Mouse (Mus musculus) embryonic facial prominence, embryonic 14.5 days (tissue): ENCODE results near the gene Gstm7. TPM values are rescaled to one million over a fixed set of nuclear protein-coding genes. Genes with fewer than 3 reads are reported as not detected.
"Not testable (repeated sequence)": the region's sequence is repeated elsewhere in the genome, so short reads cannot be mapped to it uniquely, and the experiment has no call there.

ENCODE experiments used
- ATAC-seq: fragments of 200-750 bp; cut with Nextera tagmentation; 2 replicates; pipeline ENCODE4 v1.8.0; 2017; ENCODE audit warnings: low read depth, moderate number of reproducible peaks, moderate TSS enrichment
- DNase-seq: peaks from one replicate; pipeline ENCODE4 v3.0.0-alpha.2; 2015; ENCODE audit warnings: low spot score
- H3K27ac ChIP-seq: fragments of 300-500 bp; sonication (generic); replicated peaks from 2 replicates; pipeline ENCODE4 v1.5.1; 2014; ENCODE audit warnings: low read depth, mild to moderate bottlenecking, low read length, moderate library complexity
- H3K27me3 ChIP-seq: fragments of 300-500 bp; sonication (generic); replicated peaks from 2 replicates; pipeline ENCODE4 v1.6.1; 2014; ENCODE audit warnings: low read length; ENCODE audit not compliant: control insufficient read depth, insufficient read depth
- H3K36me3 ChIP-seq: fragments of 300-500 bp; sonication (generic); 2 replicates; pipeline ENCODE4 v1.6.1; 2014; ENCODE audit warnings: low read length, mixed read lengths; ENCODE audit not compliant: control insufficient read depth, insufficient read depth
- H3K4me1 ChIP-seq: fragments of 300-500 bp; sonication (generic); 2 replicates; pipeline ENCODE4 v1.6.1; 2014; ENCODE audit warnings: antibody characterized with exemption, low read length; ENCODE audit not compliant: control insufficient read depth, insufficient read depth
- H3K4me2 ChIP-seq: fragments of 300-500 bp; sonication (generic); 2 replicates; pipeline ENCODE4 v1.6.1; 2014; ENCODE audit warnings: low read depth, mild to moderate bottlenecking, low read length, moderate library complexity, mixed read lengths
- H3K4me3 ChIP-seq: fragments of 300-500 bp; sonication (generic); 2 replicates; pipeline ENCODE4 v1.5.1; 2014; ENCODE audit warnings: low read depth, mild to moderate bottlenecking, low read length
- H3K9ac ChIP-seq: fragments of 300-500 bp; sonication (generic); 2 replicates; pipeline ENCODE4 v1.6.1; 2014; ENCODE audit warnings: low read depth, mild to moderate bottlenecking, low read length, moderate library complexity, mixed read lengths
- H3K9me3 ChIP-seq: fragments of 300-500 bp; sonication (generic); 2 replicates; pipeline ENCODE4 v1.6.1; 2016; ENCODE audit warnings: low read length; ENCODE audit not compliant: control insufficient read depth
- WGBS: fragments of 180-500 bp; shearing (Covaris S2); extraction: QIAGEN DNeasy Blood & Tissue Kit; methylation state at CpG from one replicate; pipeline ENCODE4 v1.1.7; 2014; 5-methylcytosine and 5-hydroxymethylcytosine counted together
- polyA plus RNA-seq: library from polyadenylated mRNA; unstranded; fragments of >200 nt; fragmentation: Nextera tagmentation; extraction: Ambion mirVana; gene quantifications from 2 replicates; pipeline ENCODE4 v1.2.1, GENCODE M21; 2014

Gene Gstm7
- polyA plus RNA-seq, 1 experiment from 2014 or later = 13.9 TPM

DNA sequence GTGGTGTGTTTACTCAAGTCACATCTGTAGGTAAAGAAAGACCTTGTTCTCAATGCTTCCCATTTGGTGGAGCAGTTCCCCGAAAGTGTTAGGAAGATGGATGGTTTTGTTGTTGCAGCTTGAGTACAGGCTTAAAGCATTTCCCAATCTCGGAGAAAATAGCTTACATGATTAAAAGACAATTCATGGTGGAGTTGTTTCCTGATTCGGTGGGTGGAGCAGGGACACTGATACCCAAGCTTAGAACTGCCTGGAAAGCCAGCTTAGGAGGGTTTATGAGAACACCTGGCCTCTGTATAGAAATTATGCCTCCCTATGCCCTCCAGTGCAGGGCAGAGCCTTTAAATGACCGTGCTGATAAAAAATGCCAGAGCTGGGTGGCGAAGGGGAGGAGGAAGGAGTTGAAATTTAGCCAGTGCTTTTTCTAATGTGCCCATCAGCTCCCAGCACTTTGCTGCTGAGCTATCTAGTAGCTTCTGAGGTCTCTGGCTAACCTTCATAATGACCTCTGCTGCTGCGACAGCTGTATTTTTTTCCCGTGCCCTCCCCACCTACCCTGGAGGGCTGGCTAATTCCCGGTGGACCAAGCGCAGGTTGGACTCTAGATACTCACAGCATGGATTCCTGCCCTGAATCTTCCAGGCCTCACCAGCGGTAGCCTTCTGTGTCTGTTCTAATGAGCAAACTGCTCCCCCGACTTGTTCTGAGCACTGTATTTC is 30.5 kb downstream of the Gstm7 start:
- Histone ChIP-seq H3K4me1 (peaks cover 5% of the 10 kb centered on the region), H3K4me3 (no peak overlapping the region), H3K27me3 (no peaks in the 10 kb centered on the region), H3K4me2 (no peak overlapping the region), H3K36me3 (peaks cover 11% of the 10 kb centered on the region; the same call in 1 of the 2 replicates), H3K27ac (no peak overlapping the region), H3K9me3 (no peaks in the 10 kb centered on the region), H3K9ac (no peak overlapping the region)
- ATAC-seq (peak; percentile 81; the same call in 1 of the 2 replicates), DNase-seq (peak; percentile 38)
- 63% methylated on average over 11 of the region's 11 CpGs for WGBS

DNA sequence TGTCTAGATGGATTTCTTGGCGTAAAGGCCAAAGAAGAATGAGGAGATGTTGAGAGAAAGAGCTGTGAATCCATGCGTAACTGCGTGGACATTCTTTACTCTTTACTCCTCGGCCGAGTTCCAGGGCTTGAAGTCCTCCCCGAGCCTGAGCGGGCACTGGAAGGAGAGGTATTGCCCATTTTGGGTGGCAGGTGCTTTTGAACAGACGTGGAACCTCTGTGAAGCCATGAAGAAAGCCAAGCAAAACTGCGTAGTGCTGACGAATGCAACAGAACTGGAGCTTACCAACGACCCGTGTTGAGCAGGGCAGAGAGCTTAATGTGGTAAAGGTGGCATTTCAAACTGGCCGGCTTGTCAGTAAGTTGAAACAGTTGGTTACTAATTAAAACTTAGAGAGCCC is 32.9 kb downstream of the Gstm7 start:
- no peak for DNase-seq
- Histone ChIP-seq H3K27me3 (no peaks in the 10 kb centered on the region), H3K4me3 (no peak overlapping the region), H3K9me3 (no peaks in the 10 kb centered on the region), H3K9ac (no peak overlapping the region), H3K4me2 (no peak overlapping the region), H3K4me1 (peaks cover 5% of the 10 kb centered on the region), H3K36me3 (peaks cover 11% of the 10 kb centered on the region; the same call in 1 of the 2 replicates), H3K27ac (no peak overlapping the region)
- ATAC-seq = no peak
- 90% methylated on average over 13 of the region's 13 CpGs for WGBS

DNA sequence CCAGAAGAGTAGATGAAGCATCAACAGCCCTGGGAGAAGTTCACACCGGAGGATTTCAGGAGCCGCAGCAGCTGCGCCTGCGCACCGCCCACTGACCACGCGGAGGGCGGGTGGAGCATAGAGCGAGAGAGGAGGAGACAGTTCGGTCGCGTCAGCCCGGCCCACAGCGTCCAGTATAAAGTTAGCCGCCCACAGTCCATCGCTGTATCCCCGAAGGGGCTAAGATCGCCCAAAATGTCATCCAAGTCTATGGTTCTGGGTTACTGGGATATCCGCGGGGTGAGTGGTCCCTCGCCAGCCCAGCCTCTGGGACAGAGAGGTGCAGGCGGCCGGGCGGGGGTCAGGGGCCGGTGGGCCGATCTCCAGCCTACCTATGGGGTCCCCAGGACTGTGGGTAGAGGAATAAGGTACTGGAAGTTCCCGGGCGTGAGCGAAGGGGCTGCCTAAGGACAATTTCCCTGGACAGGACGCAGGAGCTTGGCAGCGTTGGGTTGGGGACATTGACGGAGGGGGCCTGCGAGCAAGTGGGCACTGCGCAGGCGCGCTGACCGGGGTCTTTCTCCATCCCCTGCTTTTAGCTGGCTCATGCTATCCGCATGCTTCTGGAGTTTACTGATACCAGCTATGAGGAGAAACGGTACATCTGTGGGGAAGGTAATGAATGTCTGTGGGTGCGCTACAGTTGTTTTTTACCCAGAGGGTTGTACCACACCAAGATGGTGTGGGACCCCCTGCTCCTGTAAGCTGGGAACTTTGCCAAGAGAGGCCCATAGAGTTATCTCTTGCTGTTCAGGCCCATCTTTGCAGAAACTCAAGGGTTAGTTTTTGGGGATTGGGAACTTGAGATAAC is 35.7 kb downstream of the Gstm7 start, which contains the start of gene Gstm5:
TSS of gene Gstm5 (plus strand) at position 102 of the 850 bp plus-strand sequence.
- peak within 1 kb of the TSS; percentile 80 for H3K27ac ChIP-seq
- no peaks in the 10 kb centered on the region for H3K9me3 ChIP-seq
- H3K4me2 ChIP-seq = peak within 1 kb of the TSS; percentile 78
- H3K4me1 ChIP-seq = peaks cover 5% of the 10 kb centered on the region
- 4% methylated on average over 31 of the region's 40 CpGs for WGBS
- peaks cover 11% of the 10 kb centered on the region; the same call in 1 of the 2 replicates for H3K36me3 ChIP-seq
- DNase-seq (peak; percentile 91), ATAC-seq (peak; percentile 98)
- H3K9ac ChIP-seq = peak within 1 kb of the TSS; percentile 91
- H3K27me3 ChIP-seq = no peaks in the 10 kb centered on the region
- peak within 1 kb of the TSS; percentile 77 for H3K4me3 ChIP-seq

DNA sequence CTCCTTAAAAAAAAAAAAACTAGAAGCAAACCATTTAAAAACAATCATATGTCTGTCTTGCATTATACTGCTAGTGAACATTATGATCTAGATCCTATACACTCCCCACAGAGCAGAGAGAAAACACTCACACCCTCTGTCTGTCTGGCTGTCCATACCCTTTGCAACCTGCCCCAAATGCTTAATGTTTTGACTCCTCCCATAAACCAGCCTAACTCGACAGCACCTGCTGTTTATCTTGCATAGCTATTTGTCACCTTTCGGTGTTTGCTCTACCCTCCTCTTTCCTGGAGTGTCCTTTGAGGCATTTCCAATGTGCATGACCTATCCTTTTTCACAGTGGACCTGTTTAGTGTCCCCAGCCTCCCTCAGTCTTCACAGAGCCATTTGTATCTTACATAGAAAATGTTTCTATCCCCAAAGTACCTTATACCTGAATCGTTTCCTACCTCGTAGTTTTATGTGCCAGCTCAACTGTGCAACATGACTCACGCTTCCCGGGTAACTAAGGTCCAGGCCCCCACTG is 36.4 kb downstream of the Gstm7 start:
- WGBS = 10% methylated on average over 6 of the region's 6 CpGs
- Histone ChIP-seq H3K4me2 (peak overlapping the region; percentile 78), H3K9me3 (no peaks in the 10 kb centered on the region), H3K4me1 (peaks cover 5% of the 10 kb centered on the region), H3K4me3 (peak overlapping the region; percentile 77), H3K27ac (no peak overlapping the region), H3K9ac (peak overlapping the region; percentile 91), H3K36me3 (peaks cover 11% of the 10 kb centered on the region; the same call in 1 of the 2 replicates), H3K27me3 (no peaks in the 10 kb centered on the region)
- ATAC-seq (0 out of 2 replicates have a peak, but pooled peaks have one; percentile 12), DNase-seq (no peak)

DNA sequence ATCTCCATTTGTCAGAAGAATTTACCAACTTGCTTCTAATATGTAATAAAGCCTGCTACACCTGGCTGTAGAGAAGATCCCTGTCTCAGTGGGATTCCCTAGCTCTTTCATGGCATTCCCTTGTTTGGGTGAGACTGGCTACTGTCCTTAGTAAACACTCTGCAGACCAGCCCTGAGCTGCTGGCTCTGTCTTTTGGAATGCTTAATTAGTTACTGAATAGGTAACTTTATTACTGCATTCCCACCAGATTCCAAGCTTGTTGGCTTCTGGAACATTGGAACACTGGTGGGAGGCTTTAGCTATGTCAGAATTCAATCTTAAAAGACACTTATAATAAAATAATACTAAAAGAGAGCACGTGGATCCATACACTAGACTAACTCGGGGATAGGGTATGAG is 42.4 kb downstream of the Gstm7 start:
- DNase-seq, H3K27me3 ChIP-seq, H3K4me1 ChIP-seq, H3K27ac ChIP-seq, H3K36me3 ChIP-seq, H3K9ac ChIP-seq, H3K4me3 ChIP-seq, ATAC-seq, H3K9me3 ChIP-seq, H3K4me2 ChIP-seq: not testable (repeated sequence)
- 74% methylated on average over 2 of the region's 2 CpGs for WGBS

DNA sequence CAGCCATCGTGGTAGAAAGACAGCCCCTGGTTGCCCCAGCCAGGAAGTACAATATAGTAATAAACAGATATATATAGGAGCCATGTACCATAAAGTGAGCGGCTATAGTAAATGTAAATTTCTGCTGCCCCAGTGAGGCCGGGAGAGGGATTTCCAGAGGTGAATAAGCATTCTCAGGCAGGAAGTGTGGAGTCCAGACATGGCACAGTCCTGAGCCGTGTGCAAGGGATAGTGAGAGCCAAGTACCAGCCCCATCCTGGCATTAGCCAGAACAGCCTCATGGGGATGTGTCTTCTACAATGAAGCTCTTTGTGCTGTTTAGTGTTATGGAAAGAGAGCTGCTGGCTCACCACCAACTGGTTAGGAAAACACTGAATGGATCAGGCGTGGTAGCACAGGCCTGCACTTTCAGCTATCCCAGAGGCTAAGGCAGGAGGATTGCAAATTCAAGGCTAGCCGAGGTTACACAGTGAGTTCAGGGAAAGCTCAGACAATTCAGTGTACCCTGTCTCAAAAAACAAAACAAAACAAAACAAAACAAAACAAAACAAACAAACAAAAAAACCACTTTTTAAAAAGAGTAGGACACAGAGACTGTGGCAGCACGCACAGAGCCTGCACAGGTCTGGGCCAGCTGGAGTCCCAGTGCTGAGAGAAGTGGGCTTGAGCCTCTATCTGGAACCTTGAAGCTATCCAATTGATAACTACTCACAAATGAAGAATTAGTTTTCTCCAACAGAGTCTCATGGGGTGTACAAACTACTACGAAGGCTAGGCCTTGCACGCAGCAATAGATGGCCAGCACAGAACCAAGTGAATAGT is 43.7 kb downstream of the Gstm7 start:
- Histone ChIP-seq H3K4me2 (no peak overlapping the region), H3K4me3 (no peak overlapping the region), H3K9ac (no peak overlapping the region), H3K27me3 (no peaks in the 10 kb centered on the region), H3K27ac (no peak overlapping the region; the same call in 1 of the 2 replicates), H3K4me1 (no peaks in the 10 kb centered on the region), H3K9me3 (no peaks in the 10 kb centered on the region), H3K36me3 (no peaks in the 10 kb centered on the region)
- WGBS = 79% methylated on average over 9 of the region's 9 CpGs
- DNase-seq = peak; percentile 79
- peak; percentile 89 for ATAC-seq

DNA sequence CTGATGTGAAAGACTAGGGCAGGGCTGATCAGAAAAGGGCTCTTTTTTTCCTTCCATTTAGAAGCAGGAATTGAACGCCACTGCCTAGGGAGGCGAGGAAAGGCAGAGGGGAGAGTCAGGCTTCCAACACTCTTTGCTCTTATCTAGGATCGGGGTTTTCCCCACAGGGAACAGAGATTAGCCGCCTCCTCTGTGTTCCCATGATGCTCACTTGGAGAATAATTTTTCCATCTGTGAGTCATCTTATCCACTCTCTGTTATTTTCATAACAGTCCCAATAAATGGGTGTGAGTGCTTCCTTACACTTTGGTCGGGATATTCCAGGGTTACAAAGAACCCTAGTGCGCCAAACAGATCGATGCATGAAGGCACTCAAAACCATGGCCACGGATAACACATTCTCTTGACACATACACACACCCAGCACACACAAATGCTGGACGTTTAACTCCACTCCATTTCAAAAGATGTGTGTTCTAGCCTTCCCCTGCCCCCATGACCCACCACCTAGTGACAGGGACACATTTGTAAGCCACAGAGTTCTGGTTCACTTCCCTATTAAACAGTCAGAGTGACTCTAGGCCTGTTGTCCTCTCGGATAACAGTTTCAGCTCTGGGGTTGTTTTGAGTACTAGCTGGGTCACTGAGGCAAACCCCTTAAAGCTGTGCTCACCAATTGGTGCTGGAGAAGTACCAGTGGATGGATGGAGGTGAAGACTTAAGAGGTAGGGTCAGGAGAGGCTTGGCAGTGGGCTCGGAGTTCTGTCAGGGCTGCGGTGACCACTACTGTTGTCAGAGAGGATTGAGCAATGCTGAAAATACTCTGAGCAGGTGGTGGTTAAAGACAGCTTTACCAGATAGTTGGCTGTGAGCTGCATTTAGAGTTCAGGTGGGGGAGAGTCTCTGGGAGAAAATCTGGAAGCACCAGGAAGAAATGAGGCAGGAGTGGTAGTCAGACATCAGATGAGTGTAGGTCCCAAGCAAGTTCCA is 53.6 kb downstream of the Gstm7 start:
- H3K27me3 ChIP-seq = no peaks in the 10 kb centered on the region
- no peak for DNase-seq
- H3K36me3 ChIP-seq = no peaks in the 10 kb centered on the region
- ATAC-seq = no peak
- H3K27ac ChIP-seq = no peak overlapping the region
- no peak overlapping the region for H3K4me2 ChIP-seq
- no peak overlapping the region for H3K4me3 ChIP-seq
- no peaks in the 10 kb centered on the region for H3K9me3 ChIP-seq
- WGBS = 79% methylated on average over 12 of the region's 12 CpGs
- H3K9ac ChIP-seq = no peak overlapping the region
- no peaks in the 10 kb centered on the region for H3K4me1 ChIP-seq
